Mouse (Mus musculus): ENCODE data around the gene Dusp18. TPM values are rescaled to one million over a fixed set of nuclear protein-coding genes. Genes with fewer than 3 reads are reported as not detected.

Dusp18 gene
- polyA plus RNA-seq, 1 experiment from 2014 or later = 17.0 TPM

GRCm38 (mm10) chr11:3920476-3920875 is 25.4 kb downstream of the Dusp18 start:
- Histone ChIP-seq H3K27ac (no peak overlapping the region), H3K4me3 (no peak overlapping the region), H3K4me1 (no peaks in the 10 kb centered on the region), H3K9me3 (replicated peaks) (no peaks in the 10 kb centered on the region), H3K36me3 (peaks cover 27% of the 10 kb centered on the region), H3K27me3 (ENCODE audit: low read depth, poor library complexity, severe bottlenecking) (no peaks in the 10 kb centered on the region)
- DNase-seq (ENCODE audit: low spot score) = no peak
- 86% methylated on average over 7 of the region's 7 CpGs for WGBS

GRCm38 (mm10) chr11:3921281-3921850 is 26.3 kb downstream of the Dusp18 start:
- H3K27me3 ChIP-seq (ENCODE audit: low read depth, poor library complexity, severe bottlenecking) = no peaks in the 10 kb centered on the region
- H3K36me3 ChIP-seq = peaks cover 31% of the 10 kb centered on the region
- 35% methylated on average over 8 of the region's 8 CpGs for WGBS
- DNase-seq (ENCODE audit: low spot score) = peak; percentile 58
- H3K27ac ChIP-seq = no peak overlapping the region
- no peaks in the 10 kb centered on the region for H3K9me3 ChIP-seq (replicated peaks)
- H3K4me1 ChIP-seq = no peaks in the 10 kb centered on the region
- H3K4me3 ChIP-seq = no peak overlapping the region

- 97% methylated on average over 9 of the region's 9 CpGs for WGBS
- H3K4me3 ChIP-seq = no peak overlapping the region
- H3K36me3 ChIP-seq = peaks cover 31% of the 10 kb centered on the region
- no peak for DNase-seq (ENCODE audit: low spot score)
- no peak overlapping the region for H3K27ac ChIP-seq
- no peaks in the 10 kb centered on the region for H3K4me1 ChIP-seq
- no peaks in the 10 kb centered on the region for H3K9me3 ChIP-seq (replicated peaks)
- H3K27me3 ChIP-seq (ENCODE audit: low read depth, poor library complexity, severe bottlenecking) = no peaks in the 10 kb centered on the region
Observed at GRCm38 (mm10) chr11:3922115-3922514, 27.1 kb downstream of the Dusp18 start.

- peaks cover 31% of the 10 kb centered on the region for H3K36me3 ChIP-seq
- no peaks in the 10 kb centered on the region for H3K4me1 ChIP-seq
- H3K27ac ChIP-seq = no peak overlapping the region
- no peak for DNase-seq (ENCODE audit: low spot score)
- 97% methylated on average over 6 of the region's 6 CpGs for WGBS
- no peak overlapping the region for H3K4me3 ChIP-seq
- H3K9me3 ChIP-seq (replicated peaks) = no peaks in the 10 kb centered on the region
- H3K27me3 ChIP-seq (ENCODE audit: low read depth, poor library complexity, severe bottlenecking) = no peaks in the 10 kb centered on the region
Observed at GRCm38 (mm10) chr11:3922731-3923130, 27.7 kb downstream of the Dusp18 start.

GRCm38 (mm10) chr11:3925916-3926315 is 30.9 kb downstream of the Dusp18 start:
- WGBS = 93% methylated on average over 10 of the region's 10 CpGs
- Histone ChIP-seq H3K4me1 (peaks cover 1% of the 10 kb centered on the region; the same call in 1 of the 2 replicates), H3K36me3 (peaks cover 31% of the 10 kb centered on the region), H3K9me3 (replicated peaks) (no peaks in the 10 kb centered on the region), H3K4me3 (no peak overlapping the region), H3K27ac (no peak overlapping the region), H3K27me3 (ENCODE audit: low read depth, poor library complexity, severe bottlenecking) (no peaks in the 10 kb centered on the region)
- DNase-seq (ENCODE audit: low spot score) = no peak

- Histone ChIP-seq H3K4me3 (no peak overlapping the region), H3K36me3 (peaks cover 4% of the 10 kb centered on the region; the same call in 1 of the 2 replicates), H3K27ac (no peak overlapping the region), H3K4me1 (peaks cover 10% of the 10 kb centered on the region), H3K9me3 (replicated peaks) (no peaks in the 10 kb centered on the region), H3K27me3 (ENCODE audit: low read depth, poor library complexity, severe bottlenecking) (no peaks in the 10 kb centered on the region)
- WGBS = 84% methylated on average over 4 of the region's 4 CpGs
- DNase-seq (ENCODE audit: low spot score) = peak; percentile 24
Observed at GRCm38 (mm10) chr11:3930019-3930418, 35.0 kb downstream of the Dusp18 start.

- WGBS = 35% methylated on average over 6 of the region's 6 CpGs
- peak overlapping the region; percentile 62 for H3K4me3 ChIP-seq
- peaks cover 10% of the 10 kb centered on the region for H3K4me1 ChIP-seq
- peak overlapping the region; percentile 75; the same call in 1 of the 2 replicates for H3K27ac ChIP-seq
- H3K27me3 ChIP-seq (ENCODE audit: low read depth, poor library complexity, severe bottlenecking) = no peaks in the 10 kb centered on the region
- no peak for DNase-seq (ENCODE audit: low spot score)
- H3K9me3 ChIP-seq (replicated peaks) = no peaks in the 10 kb centered on the region
- H3K36me3 ChIP-seq = peaks cover 2% of the 10 kb centered on the region; the same call in 1 of the 2 replicates
Observed at GRCm38 (mm10) chr11:3930931-3931330, 35.9 kb downstream of the Dusp18 start.

- H3K4me1 ChIP-seq = peaks cover 10% of the 10 kb centered on the region
- H3K27me3 ChIP-seq (ENCODE audit: low read depth, poor library complexity, severe bottlenecking) = no peaks in the 10 kb centered on the region
- H3K27ac ChIP-seq = peak within 1 kb of the TSS; percentile 75
- no peaks in the 10 kb centered on the region; the same call in 1 of the 2 replicates for H3K36me3 ChIP-seq
- H3K9me3 ChIP-seq (replicated peaks) = no peaks in the 10 kb centered on the region
- DNase-seq (ENCODE audit: low spot score) = peak; percentile 86
- WGBS = 0% methylated on average over 18 of the region's 26 CpGs
- H3K4me3 ChIP-seq = peak within 1 kb of the TSS; percentile 62
Observed at GRCm38 (mm10) chr11:3931511-3932211, 36.6 kb downstream of the Dusp18 start, which contains the start of gene Tcn2. Gene Tcn2, minus strand, starts transcription at chr11:3932159.

- DNase-seq (ENCODE audit: low spot score) = peak; percentile 23
- Histone ChIP-seq H3K4me3 (no peak overlapping the region), H3K27ac (no peak overlapping the region), H3K4me1 (peaks cover 10% of the 10 kb centered on the region), H3K27me3 (ENCODE audit: low read depth, poor library complexity, severe bottlenecking) (no peaks in the 10 kb centered on the region), H3K9me3 (replicated peaks) (no peaks in the 10 kb centered on the region), H3K36me3 (no peaks in the 10 kb centered on the region)
- 91% methylated on average over 9 of the region's 9 CpGs for WGBS
Observed at GRCm38 (mm10) chr11:3933756-3934285, 38.8 kb downstream of the Dusp18 start.

GRCm38 (mm10) chr11:3935135-3935534 is 40.1 kb downstream of the Dusp18 start:
- Histone ChIP-seq H3K36me3 (no peaks in the 10 kb centered on the region), H3K9me3 (replicated peaks) (no peaks in the 10 kb centered on the region), H3K27ac (no peak overlapping the region), H3K27me3 (ENCODE audit: low read depth, poor library complexity, severe bottlenecking) (no peaks in the 10 kb centered on the region), H3K4me1 (peaks cover 10% of the 10 kb centered on the region), H3K4me3 (no peak overlapping the region)
- WGBS = 75% methylated on average over 4 of the region's 4 CpGs
- no peak for DNase-seq (ENCODE audit: low spot score)

GRCm38 (mm10) chr11:3936318-3936717 is 41.3 kb downstream of the Dusp18 start:
- no peak overlapping the region for H3K27ac ChIP-seq
- 87% methylated on average over 3 of the region's 3 CpGs for WGBS
- peaks cover 5% of the 10 kb centered on the region for H3K4me1 ChIP-seq
- no peaks in the 10 kb centered on the region for H3K27me3 ChIP-seq (ENCODE audit: low read depth, poor library complexity, severe bottlenecking)
- no peak overlapping the region for H3K4me3 ChIP-seq
- no peak for DNase-seq (ENCODE audit: low spot score)
- no peaks in the 10 kb centered on the region for H3K36me3 ChIP-seq
- H3K9me3 ChIP-seq (replicated peaks) = no peaks in the 10 kb centered on the region

- Histone ChIP-seq H3K27ac (no peak overlapping the region), H3K36me3 (no peaks in the 10 kb centered on the region), H3K27me3 (ENCODE audit: low read depth, poor library complexity, severe bottlenecking) (no peaks in the 10 kb centered on the region), H3K9me3 (replicated peaks) (no peaks in the 10 kb centered on the region), H3K4me1 (no peaks in the 10 kb centered on the region), H3K4me3 (no peak overlapping the region)
- 80% methylated on average over 13 of the region's 13 CpGs for WGBS
- DNase-seq (ENCODE audit: low spot score) = no peak
Observed at GRCm38 (mm10) chr11:3937321-3937874, 42.4 kb downstream of the Dusp18 start.

GRCm38 (mm10) chr11:3941371-3941770 is 46.3 kb downstream of the Dusp18 start:
- no peaks in the 10 kb centered on the region for H3K36me3 ChIP-seq
- H3K9me3 ChIP-seq (replicated peaks) = no peaks in the 10 kb centered on the region
- H3K27ac ChIP-seq = no peak overlapping the region
- no peak overlapping the region for H3K4me3 ChIP-seq
- DNase-seq (ENCODE audit: low spot score) = no peak
- peaks cover 15% of the 10 kb centered on the region for H3K27me3 ChIP-seq (ENCODE audit: low read depth, poor library complexity, severe bottlenecking)
- WGBS = 90% methylated on average over 7 of the region's 7 CpGs
- no peaks in the 10 kb centered on the region for H3K4me1 ChIP-seq

All from limb, embryonic 10.5 days (tissue).